Mouse (Mus musculus) adrenal gland, adult 2 months (tissue): ENCODE data around the gene Fblim1. TPM values are rescaled to one million over a fixed set of nuclear protein-coding genes. Genes with fewer than 3 reads are reported as not detected.
A peak's percentile ranks its signal among the peaks of the same experiment; 100 is the strongest.

ENCODE experiments used
- DNase-seq: peaks from one replicate; pipeline ENCODE4 v3.0.0; 2021
- polyA plus RNA-seq: library from polyadenylated mRNA; depleted of rRNA; stranded (reverse); fragments of >200 nt; gene quantifications from 2 replicates; pipeline ENCODE4 v1.2.3, GENCODE M21; 2012; rRNA removed
- total RNA-seq, 2 experiments: library from RNA; stranded (reverse); gene quantifications; 2 replicates each; pipeline ENCODE4 v1.2.3; 2021

Fblim1 gene
- total and polyA plus RNA-seq, 3 experiments, result 9.0 to 23.0 (median 10.4) TPM

- peak; percentile 13 for DNase-seq
These were observed 65.1 kb downstream of the Fblim1 start for GRCm38 (mm10) chr4:141540844-141541243.

- peak; percentile 42 for DNase-seq
These were observed 66.6 kb downstream of the Fblim1 start for GRCm38 (mm10) chr4:141539213-141539767.

- peak; percentile 97 for DNase-seq
These were observed 67.3 kb downstream of the Fblim1 start, which contains the start of gene Spen for GRCm38 (mm10) chr4:141538408-141539212. Gene Spen, minus strand, starts transcription at chr4:141538597.

- peak; percentile 69 for DNase-seq
These were observed 68.0 kb downstream of the Fblim1 start for GRCm38 (mm10) chr4:141537706-141538407.

GRCm38 (mm10) chr4:141537226-141537610 is 68.7 kb downstream of the Fblim1 start:
- no peak for DNase-seq

GRCm38 (mm10) chr4:141536291-141537225 is 69.3 kb downstream of the Fblim1 start:
- peak; percentile 85 for DNase-seq

- DNase-seq, result peak; percentile 65
These were observed 70.8 kb downstream of the Fblim1 start for GRCm38 (mm10) chr4:141534947-141535680.

GRCm38 (mm10) chr4:141530979-141531378 is 74.9 kb downstream of the Fblim1 start:
- peak; percentile 55 for DNase-seq

- no peak for DNase-seq
These were observed 77.0 kb downstream of the Fblim1 start for GRCm38 (mm10) chr4:141528938-141529337.

- no peak for DNase-seq
These were observed 78.8 kb downstream of the Fblim1 start for GRCm38 (mm10) chr4:141526936-141527650.

Other genes starting within 250 kb of the Fblim1 start
- 1 to 10 TPM in 1 of 2 experiments, under 1 TPM in 1; 0.86 to 4.5 TPM for gene Fam131c, start 237.9 kb downstream of the Fblim1 start, total RNA-seq
- 3.1 and 9.5 TPM in 2 replicates for gene Fam131c, start 237.9 kb downstream of the Fblim1 start, polyA plus RNA-seq
- gene Clcnka, start 207.4 kb downstream of the Fblim1 start, total RNA-seq, result not detected
- 0.04 and 0.07 TPM in 2 replicates for gene Clcnka, start 207.4 kb downstream of the Fblim1 start, polyA plus RNA-seq
- gene Clcnkb, start 190.1 kb downstream of the Fblim1 start, total RNA-seq, result not detected
- not detected in 2 replicates for gene Clcnkb, start 190.1 kb downstream of the Fblim1 start, polyA plus RNA-seq
- gene Hspb7, start 185.3 kb downstream of the Fblim1 start, total RNA-seq, result 1 to 10 TPM in 1 of 2 experiments, under 1 TPM in 1; 0.26 to 1.1 TPM
- gene Hspb7, start 185.3 kb downstream of the Fblim1 start, polyA plus RNA-seq, result 1.1 and 1.2 TPM in 2 replicates
- gene Srarp, start 170.0 kb downstream of the Fblim1 start, total RNA-seq, result under 1 TPM; 0.32 to 0.55 TPM
- gene Srarp, start 170.0 kb downstream of the Fblim1 start, polyA plus RNA-seq, result 0.22 TPM in 1 of 2 replicates, not detected in the other
- 10 to 100 TPM; 15.8 to 18.7 TPM for gene Zbtb17, start 161.4 kb downstream of the Fblim1 start, total RNA-seq
- 26.5 and 34.4 TPM in 2 replicates for gene Zbtb17, start 161.4 kb downstream of the Fblim1 start, polyA plus RNA-seq
- gene Spen, start 67.5 kb downstream of the Fblim1 start, total RNA-seq, result 10 to 100 TPM; 37.8 to 55.3 TPM
- 63.9 and 76.4 TPM in 2 replicates for gene Spen, start 67.5 kb downstream of the Fblim1 start, polyA plus RNA-seq
- gene Tmem82, start 12.5 kb upstream of the Fblim1 start, total RNA-seq, result 1 to 10 TPM in 1 of 2 experiments, under 1 TPM in 1; 0.93 to 1.6 TPM
- 2.8 TPM in 2 replicates for gene Tmem82, start 12.5 kb upstream of the Fblim1 start, polyA plus RNA-seq
- 10 to 100 TPM in 1 of 2 experiments, 1 to 10 TPM in 1; 9.2 to 14.2 TPM for gene Slc25a34, start 17.7 kb upstream of the Fblim1 start, total RNA-seq
- gene Slc25a34, start 17.7 kb upstream of the Fblim1 start, polyA plus RNA-seq, result 4.3 and 5.7 TPM in 2 replicates
- 10 to 100 TPM; 47.8 to 73.2 TPM for gene Plekhm2, start 58.8 kb upstream of the Fblim1 start, total RNA-seq
- 63.1 and 63.4 TPM in 2 replicates for gene Plekhm2, start 58.8 kb upstream of the Fblim1 start, polyA plus RNA-seq
- not detected for gene Rsc1a1, start 79.5 kb upstream of the Fblim1 start, total RNA-seq
- 4.3 and 6.8 TPM in 2 replicates for gene Rsc1a1, start 79.5 kb upstream of the Fblim1 start, polyA plus RNA-seq
- gene Ddi2, start 117.3 kb upstream of the Fblim1 start, total RNA-seq, result 10 to 100 TPM; 38.5 to 78.4 TPM
- gene Ddi2, start 117.3 kb upstream of the Fblim1 start, polyA plus RNA-seq, result 16.8 and 22.1 TPM in 2 replicates
- 10 to 100 TPM; 25.7 to 59.4 TPM for gene Agmat, start 140.6 kb upstream of the Fblim1 start, total RNA-seq
- 5.8 and 9.2 TPM in 2 replicates for gene Agmat, start 140.6 kb upstream of the Fblim1 start, polyA plus RNA-seq
- gene Dnajc16, start 184.8 kb upstream of the Fblim1 start, total RNA-seq, result 10 to 100 TPM; 21.3 to 29.6 TPM
- 13.2 and 14.4 TPM in 2 replicates for gene Dnajc16, start 184.8 kb upstream of the Fblim1 start, polyA plus RNA-seq
- gene Casp9, start 187.5 kb upstream of the Fblim1 start, total RNA-seq, result 10 to 100 TPM; 18.2 to 22.0 TPM
- gene Casp9, start 187.5 kb upstream of the Fblim1 start, polyA plus RNA-seq, result 16.6 and 19.3 TPM in 2 replicates
- gene Cela2a, start 220.1 kb upstream of the Fblim1 start, total RNA-seq, result not detected
- gene Cela2a, start 220.1 kb upstream of the Fblim1 start, polyA plus RNA-seq, result 0.25 and 0.59 TPM in 2 replicates
- not detected for gene Ctrc, start 240.3 kb upstream of the Fblim1 start, total RNA-seq
- not detected in 2 replicates for gene Ctrc, start 240.3 kb upstream of the Fblim1 start, polyA plus RNA-seq